Mouse (Mus musculus) cerebellum, adult 2 months (tissue): ENCODE measurements around the gene Fam135a.

Experiments
- CTCF ChIP-seq: fragments of 200-500 bp; IDR thresholded peaks from 2 replicates; pipeline ENCODE4 v1.5.1; 2011; ENCODE audit warnings: low read depth, mild to moderate bottlenecking, control low read depth, low read length, moderate library complexity, borderline replicate concordance; ENCODE audit not compliant: insufficient read depth
- POLR2A ChIP-seq: fragments of 200-500 bp; IDR thresholded peaks from 2 replicates; pipeline ENCODE4 v1.6.1; 2011; ENCODE audit warnings: low read length, control low read depth, borderline replicate concordance; ENCODE audit not compliant: insufficient read depth

- TF ChIP-seq CTCF (no peak), POLR2A (no peak)
Measured at GRCm38 (mm10) chr1:24046730-24047510, 53.2 kb downstream of the Fam135a start.
